Mouse (Mus musculus) liver, embryonic 13.5 days (tissue): Measurements from ENCODE around the gene St7. TPM values are rescaled to one million over a fixed set of nuclear protein-coding genes. Genes with fewer than 3 reads are reported as not detected.

ENCODE experiments used
- ATAC-seq: fragments of 200-750 bp; cut with Nextera tagmentation; 2 replicates; pipeline ENCODE4 v1.8.0; 2017; ENCODE audit warnings: low read depth, mild to moderate bottlenecking, moderate number of reproducible peaks, moderate library complexity
- DNase-seq: peaks from one replicate; pipeline ENCODE4 v3.0.0; 2022
- H3K27ac ChIP-seq: fragments of 300-500 bp; sonication (generic); 2 replicates; pipeline ENCODE4 v1.5.1; 2015; ENCODE audit warnings: moderate library complexity, mild to moderate bottlenecking, inconsistent platforms
- H3K27me3 ChIP-seq: fragments of 300-500 bp; sonication (generic); 2 replicates; pipeline ENCODE4 v1.6.1; 2015; ENCODE audit warnings: mild to moderate bottlenecking, inconsistent platforms
- H3K36me3 ChIP-seq: fragments of 300-500 bp; sonication (generic); 2 replicates; pipeline ENCODE4 v1.6.1; 2015; ENCODE audit warnings: mild to moderate bottlenecking, inconsistent platforms
- H3K4me1 ChIP-seq: fragments of 300-500 bp; sonication (generic); replicated peaks from 2 replicates; pipeline ENCODE4 v1.6.1; 2015; ENCODE audit warnings: inconsistent platforms
- H3K4me2 ChIP-seq: fragments of 300-500 bp; sonication (generic); 2 replicates; pipeline ENCODE4 v1.6.1; 2015; ENCODE audit warnings: inconsistent platforms, mild to moderate bottlenecking, moderate library complexity
- H3K4me3 ChIP-seq: fragments of 300-500 bp; sonication (generic); replicated peaks from 2 replicates; pipeline ENCODE4 v1.5.1; 2015; ENCODE audit warnings: mild to moderate bottlenecking, inconsistent platforms
- H3K9ac ChIP-seq: fragments of 300-500 bp; sonication (generic); 2 replicates; pipeline ENCODE4 v1.6.1; 2015; ENCODE audit warnings: mild to moderate bottlenecking, inconsistent platforms
- H3K9me3 ChIP-seq: fragments of 300-500 bp; sonication (generic); replicated peaks from 2 replicates; pipeline ENCODE4 v1.6.1; 2016; ENCODE audit warnings: inconsistent platforms
- WGBS: fragments of 180-500 bp; shearing (Covaris S2); methylation state at CpG from one replicate; pipeline ENCODE4 v1.1.7; 2015; ENCODE audit not compliant: insufficient replicate concordance; 5-methylcytosine and 5-hydroxymethylcytosine counted together
- polyA plus RNA-seq: library from polyadenylated mRNA; unstranded; fragments of >200 nt; fragmentation: Nextera tagmentation; extraction: Ambion mirVana; gene quantifications from 2 replicates; pipeline ENCODE4 v1.2.1, GENCODE M21; 2015

The St7 gene
- polyA plus RNA-seq, 1 experiment from 2014 or later = 11.8 TPM

DNA sequence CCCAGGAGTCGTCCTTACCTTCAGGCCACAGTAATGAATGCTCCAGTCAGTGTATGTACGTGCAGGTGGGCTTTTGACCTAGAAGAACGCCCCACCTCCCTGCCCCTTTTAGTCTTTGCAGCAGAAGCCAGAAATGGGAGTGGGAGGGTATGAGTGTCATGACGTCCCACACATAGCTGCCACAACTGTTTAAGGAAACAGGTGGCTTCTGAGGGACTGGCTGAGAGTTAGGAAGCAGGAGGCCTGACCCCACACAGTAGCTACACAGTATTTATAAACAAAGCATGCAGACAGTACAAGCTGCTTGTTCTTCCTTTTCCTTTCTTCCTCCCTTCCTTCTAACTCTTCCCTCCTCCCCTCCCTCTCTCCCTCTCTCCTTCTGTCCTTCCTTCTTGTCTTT is 135.6 kb downstream of the St7 start:
- Histone ChIP-seq H3K4me3 (no peak overlapping the region), H3K4me1 (peaks cover 23% of the 10 kb centered on the region), H3K27ac (no peak overlapping the region), H3K9ac (no peak overlapping the region), H3K36me3 (no peaks in the 10 kb centered on the region), H3K4me2 (no peak overlapping the region), H3K9me3 (no peaks in the 10 kb centered on the region), H3K27me3 (no peaks in the 10 kb centered on the region)
- WGBS = 59% methylated on average over 4 of the region's 4 CpGs
- no peak for ATAC-seq
- no peak for DNase-seq

DNA sequence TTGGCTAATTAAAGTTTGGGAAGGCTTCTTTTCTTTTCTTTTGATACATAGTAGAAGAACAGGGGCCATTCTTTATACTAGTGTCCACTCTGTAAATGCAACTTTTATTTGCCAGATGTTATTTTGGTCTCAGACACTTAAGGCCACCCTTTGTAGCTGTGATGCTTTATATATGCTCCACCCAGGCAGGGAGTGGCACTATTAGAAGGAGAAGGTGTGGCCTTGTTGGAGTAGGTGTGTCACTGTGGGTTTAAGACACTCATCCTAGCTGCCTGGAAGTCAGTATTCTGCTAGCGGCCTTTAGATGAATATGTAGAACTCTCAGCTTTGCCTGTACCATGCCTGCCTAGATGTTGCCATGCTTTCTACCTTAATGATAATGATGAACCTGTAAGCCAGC is 137.2 kb downstream of the St7 start:
- DNase-seq = no peak
- H3K4me2 ChIP-seq = no peak overlapping the region
- WGBS = 77% methylated on average over 1 of the region's 1 CpGs
- no peak overlapping the region for H3K27ac ChIP-seq
- H3K36me3 ChIP-seq = no peaks in the 10 kb centered on the region
- H3K27me3 ChIP-seq = no peaks in the 10 kb centered on the region
- peaks cover 12% of the 10 kb centered on the region for H3K4me1 ChIP-seq
- ATAC-seq = no peak
- no peak overlapping the region for H3K4me3 ChIP-seq
- H3K9me3 ChIP-seq = no peaks in the 10 kb centered on the region
- H3K9ac ChIP-seq = no peak overlapping the region

DNA sequence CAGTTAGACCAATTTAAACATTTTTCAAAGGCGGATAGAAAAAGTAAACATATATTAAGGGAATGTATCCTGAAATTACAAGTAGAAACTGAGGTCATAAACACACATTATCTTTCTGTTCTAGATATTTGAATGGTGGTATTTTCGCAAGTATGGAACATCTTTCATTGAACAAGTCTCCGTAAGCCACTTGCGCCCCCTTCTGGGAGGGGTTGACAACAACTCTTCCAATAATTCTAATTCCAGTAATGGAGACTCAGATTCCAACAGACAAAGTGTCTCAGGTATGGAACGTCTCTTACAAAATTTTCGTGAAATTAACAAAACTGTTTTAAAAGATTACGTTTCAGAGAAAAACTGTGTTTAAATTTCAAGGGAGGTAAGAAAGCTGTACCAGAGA is 141.8 kb downstream of the St7 start:
- Histone ChIP-seq H3K9me3 (no peaks in the 10 kb centered on the region), H3K4me3 (no peak overlapping the region), H3K36me3 (0 out of 2 replicates have a peak, but pooled peaks cover 3% of the 10 kb centered on the region), H3K9ac (no peak overlapping the region), H3K4me2 (no peak overlapping the region), H3K4me1 (peaks cover 9% of the 10 kb centered on the region), H3K27ac (no peak overlapping the region), H3K27me3 (no peaks in the 10 kb centered on the region)
- WGBS = 24% methylated on average over 7 of the region's 7 CpGs
- ATAC-seq = no peak
- DNase-seq = peak; percentile 61

DNA sequence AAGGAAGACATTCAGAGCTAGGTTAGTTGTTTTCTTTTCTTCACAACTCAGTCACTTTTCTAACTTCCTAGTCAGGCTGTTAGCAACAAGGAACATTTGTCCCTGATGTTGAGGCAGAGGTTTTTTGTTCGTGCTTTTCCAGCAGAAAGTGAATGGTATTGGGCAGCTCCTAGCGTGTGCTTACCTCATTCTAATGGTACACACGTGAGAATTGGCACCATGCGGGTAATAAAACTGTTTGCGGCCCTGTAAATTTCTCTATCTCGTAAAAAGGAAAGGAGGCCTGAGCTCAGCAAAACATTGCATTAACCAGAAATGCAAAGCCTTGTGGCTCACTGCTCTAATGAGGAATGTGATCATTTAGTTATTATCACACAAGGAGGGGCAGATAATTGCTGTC is 143.0 kb downstream of the St7 start:
- WGBS = 80% methylated on average over 6 of the region's 6 CpGs
- ATAC-seq = no peak
- no peak overlapping the region for H3K27ac ChIP-seq

GRCm38 (mm10) chr6:17837676-17838075 is 144.9 kb downstream of the St7 start:
- 40% methylated on average over 1 of the region's 1 CpGs for WGBS
- ATAC-seq (no peak), DNase-seq (no peak)
- Histone ChIP-seq H3K4me1 (no peaks in the 10 kb centered on the region), H3K4me2 (no peak overlapping the region), H3K9ac (no peak overlapping the region), H3K9me3 (no peaks in the 10 kb centered on the region), H3K36me3 (0 out of 2 replicates have a peak, but pooled peaks cover 3% of the 10 kb centered on the region), H3K27me3 (no peaks in the 10 kb centered on the region), H3K4me3 (no peak overlapping the region), H3K27ac (no peak overlapping the region)

More for the DNA sequence above, 143.0 kb downstream of the St7 start:
- no peak overlapping the region for H3K4me3 ChIP-seq
- no peak for DNase-seq
- H3K4me1 ChIP-seq = peaks cover 1% of the 10 kb centered on the region; the same call in 1 of the 2 replicates
- H3K9me3 ChIP-seq = no peaks in the 10 kb centered on the region
- H3K9ac ChIP-seq = no peak overlapping the region
- H3K27me3 ChIP-seq = no peaks in the 10 kb centered on the region
- H3K36me3 ChIP-seq = 0 out of 2 replicates have a peak, but pooled peaks cover 3% of the 10 kb centered on the region
- no peak overlapping the region for H3K4me2 ChIP-seq

DNA sequence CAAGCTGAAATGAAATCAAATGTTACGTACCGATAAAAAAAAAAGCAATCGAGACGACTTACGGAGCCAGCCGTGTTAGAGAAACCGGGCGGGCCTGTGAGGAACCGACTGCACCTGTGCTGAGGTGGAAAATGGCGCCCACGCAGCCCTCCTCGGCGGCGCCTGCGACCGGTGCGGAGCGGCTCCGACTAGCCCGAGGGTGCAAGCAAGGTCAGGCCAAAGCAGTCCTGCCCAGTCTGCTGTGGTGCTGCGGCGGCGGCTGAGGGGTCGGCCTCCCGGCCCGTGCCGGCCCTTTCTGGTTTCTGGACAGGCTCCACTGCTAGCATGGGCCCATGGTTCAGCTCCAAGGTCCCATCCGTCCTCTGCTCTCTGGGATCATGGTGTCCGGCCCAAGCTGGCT is 147.7 kb downstream of the St7 start:
- H3K9ac ChIP-seq = no peak overlapping the region
- DNase-seq (no peak), ATAC-seq (no peak; the same call in 1 of the 2 replicates)
- no peak overlapping the region for H3K27ac ChIP-seq
- H3K36me3 ChIP-seq = 0 out of 2 replicates have a peak, but pooled peaks cover under 1% of the 10 kb centered on the region
- no peaks in the 10 kb centered on the region for H3K27me3 ChIP-seq
- H3K4me2 ChIP-seq = no peak overlapping the region
- WGBS = 77% methylated on average over 29 of the region's 29 CpGs
- H3K4me3 ChIP-seq = no peak overlapping the region
- H3K9me3 ChIP-seq = no peaks in the 10 kb centered on the region
- no peaks in the 10 kb centered on the region for H3K4me1 ChIP-seq

GRCm38 (mm10) chr6:17842759-17843158 is 150.0 kb downstream of the St7 start:
- Histone ChIP-seq H3K9ac (no peak overlapping the region), H3K4me3 (no peak overlapping the region), H3K27me3 (no peaks in the 10 kb centered on the region), H3K4me1 (no peaks in the 10 kb centered on the region), H3K27ac (no peak overlapping the region), H3K36me3 (no peaks in the 10 kb centered on the region), H3K4me2 (no peak overlapping the region), H3K9me3 (no peaks in the 10 kb centered on the region)
- no peak for ATAC-seq
- WGBS = 35% methylated on average over 3 of the region's 3 CpGs
- peak; percentile 22 for DNase-seq

DNA sequence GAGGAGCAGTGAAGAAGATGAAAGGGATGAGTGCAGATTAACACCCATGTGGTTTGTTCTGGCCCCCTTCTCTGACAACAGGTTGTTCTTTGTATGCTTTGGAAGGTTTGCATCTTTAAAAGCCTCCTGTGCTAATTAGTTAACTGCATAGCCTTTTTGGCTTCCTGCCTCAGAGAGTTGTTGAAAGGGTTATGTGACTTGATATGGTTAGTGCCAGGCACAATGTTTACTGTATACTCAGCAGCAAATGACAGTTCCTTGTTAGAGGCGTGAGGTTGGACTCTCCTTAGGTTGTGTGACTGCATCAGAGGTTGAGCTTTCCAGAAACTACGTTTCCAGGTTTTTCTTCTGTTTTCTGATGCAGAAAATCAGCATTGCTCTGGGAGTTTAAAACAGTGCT is 158.6 kb downstream of the St7 start:
- no peak overlapping the region for H3K9ac ChIP-seq
- H3K9me3 ChIP-seq = no peaks in the 10 kb centered on the region
- no peaks in the 10 kb centered on the region for H3K27me3 ChIP-seq
- H3K36me3 ChIP-seq = 0 out of 2 replicates have a peak, but pooled peaks cover 3% of the 10 kb centered on the region
- WGBS = 63% methylated on average over 2 of the region's 2 CpGs
- no peak overlapping the region for H3K4me3 ChIP-seq
- H3K4me1 ChIP-seq = no peaks in the 10 kb centered on the region
- ATAC-seq (no peak), DNase-seq (no peak)
- H3K4me2 ChIP-seq = no peak overlapping the region
- H3K27ac ChIP-seq = no peak overlapping the region

DNA sequence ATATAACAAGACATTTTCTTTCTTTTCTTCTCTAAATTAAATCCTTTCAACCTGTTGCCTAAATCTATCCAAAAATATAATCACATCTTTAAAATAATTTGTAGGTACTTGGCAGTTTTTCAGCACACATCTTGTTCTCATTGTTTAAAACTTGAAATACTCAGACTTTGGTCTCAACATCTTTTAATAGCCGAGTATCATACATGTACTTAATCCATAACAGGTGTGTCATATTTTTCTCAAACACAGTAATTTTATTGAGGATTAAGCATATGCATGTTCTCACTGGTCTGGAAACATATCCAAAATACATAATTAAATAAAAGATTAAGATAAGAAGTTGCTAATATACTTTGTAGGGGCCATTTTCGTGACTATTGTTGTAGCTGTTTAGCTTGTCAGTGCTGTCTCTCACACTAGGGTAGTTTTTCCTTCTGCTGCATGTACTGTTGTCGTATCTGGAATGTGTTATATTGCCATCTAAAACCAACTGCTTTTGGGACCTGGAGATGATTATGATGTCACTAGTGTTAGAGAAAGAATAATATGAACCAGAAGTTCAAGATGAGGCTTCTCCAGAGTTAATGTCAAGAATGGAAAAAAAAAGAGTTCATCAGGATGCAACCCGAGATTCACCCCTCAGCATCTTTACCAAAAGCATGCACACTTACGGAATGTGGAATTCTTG is 161.0 kb downstream of the St7 start:
- no peak overlapping the region for H3K4me3 ChIP-seq
- DNase-seq = no peak
- 0 out of 2 replicates have a peak, but pooled peaks cover 3% of the 10 kb centered on the region for H3K36me3 ChIP-seq
- H3K4me2 ChIP-seq = no peak overlapping the region
- H3K9me3 ChIP-seq = no peaks in the 10 kb centered on the region
- ATAC-seq = no peak
- no peak overlapping the region for H3K9ac ChIP-seq
- H3K27ac ChIP-seq = no peak overlapping the region
- 72% methylated on average over 5 of the region's 5 CpGs for WGBS
- no peaks in the 10 kb centered on the region for H3K27me3 ChIP-seq
- H3K4me1 ChIP-seq = no peaks in the 10 kb centered on the region

- H3K4me2 ChIP-seq = no peak overlapping the region
- WGBS = 78% methylated on average over 2 of the region's 2 CpGs
- no peak overlapping the region for H3K27ac ChIP-seq
- 0 out of 2 replicates have a peak, but pooled peaks cover 3% of the 10 kb centered on the region for H3K36me3 ChIP-seq
- H3K4me1 ChIP-seq = no peaks in the 10 kb centered on the region
- no peak overlapping the region for H3K4me3 ChIP-seq
- DNase-seq (no peak), ATAC-seq (no peak)
- H3K9me3 ChIP-seq = no peaks in the 10 kb centered on the region
- no peak overlapping the region for H3K9ac ChIP-seq
- H3K27me3 ChIP-seq = no peaks in the 10 kb centered on the region
These were observed 162.9 kb downstream of the St7 start for GRCm38 (mm10) chr6:17855616-17856015.

DNA sequence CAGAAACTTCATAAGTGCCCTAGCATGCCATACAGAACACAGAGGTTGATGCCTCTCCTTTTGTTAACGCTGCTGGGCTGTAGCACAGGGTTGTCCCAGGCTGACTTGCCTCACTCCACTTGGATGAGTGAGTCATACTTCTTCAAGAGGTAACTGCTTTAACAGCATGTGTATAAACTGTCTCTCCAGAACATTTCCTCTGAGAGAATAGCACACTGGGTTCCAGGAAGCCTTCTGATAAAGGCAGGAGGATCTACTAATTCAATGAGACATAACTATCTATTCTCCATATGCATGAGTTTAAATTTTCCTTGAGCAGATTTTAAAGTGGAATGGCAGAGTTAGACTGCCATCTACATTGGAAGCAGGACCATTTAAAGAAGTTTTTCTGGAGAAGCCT is 166.8 kb downstream of the St7 start:
- H3K9ac ChIP-seq = no peak overlapping the region
- no peak overlapping the region for H3K27ac ChIP-seq
- DNase-seq (no peak), ATAC-seq (no peak)
- WGBS = 71% methylated on average over 1 of the region's 1 CpGs
- no peaks in the 10 kb centered on the region for H3K4me1 ChIP-seq
- H3K27me3 ChIP-seq = no peaks in the 10 kb centered on the region
- no peak overlapping the region for H3K4me3 ChIP-seq
- no peak overlapping the region for H3K4me2 ChIP-seq
- H3K9me3 ChIP-seq = no peaks in the 10 kb centered on the region
- 0 out of 2 replicates have a peak, but pooled peaks cover 3% of the 10 kb centered on the region for H3K36me3 ChIP-seq

DNA sequence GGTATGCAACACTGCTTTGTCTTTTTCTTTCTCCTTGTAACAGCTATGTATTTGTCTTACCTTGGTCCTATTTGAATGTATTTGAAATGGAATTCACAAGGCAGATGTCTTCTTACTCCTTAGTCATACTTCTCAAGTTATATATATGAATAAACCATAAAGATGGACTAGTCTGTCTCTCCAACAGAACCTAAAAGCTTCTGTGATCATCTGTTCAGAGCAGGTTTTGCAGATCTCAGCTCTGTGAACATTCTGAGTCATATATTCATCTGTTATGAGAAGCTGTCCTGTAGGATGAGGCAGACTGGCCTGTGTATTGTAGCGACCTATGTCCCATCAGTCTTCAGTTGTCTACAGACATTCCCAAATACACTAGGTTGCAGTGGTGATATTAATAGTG is 167.7 kb downstream of the St7 start:
- DNase-seq (no peak), ATAC-seq (no peak)
- 0 out of 2 replicates have a peak, but pooled peaks cover 3% of the 10 kb centered on the region for H3K36me3 ChIP-seq
- no peak overlapping the region for H3K4me2 ChIP-seq
- WGBS = 79% methylated on average over 1 of the region's 1 CpGs
- H3K9me3 ChIP-seq = no peaks in the 10 kb centered on the region
- H3K4me3 ChIP-seq = no peak overlapping the region
- H3K27ac ChIP-seq = no peak overlapping the region
- no peaks in the 10 kb centered on the region for H3K27me3 ChIP-seq
- H3K4me1 ChIP-seq = no peaks in the 10 kb centered on the region
- H3K9ac ChIP-seq = no peak overlapping the region
